ENCODE assay signal across 8 mouse cellular contexts in the genomic region with DNA sequence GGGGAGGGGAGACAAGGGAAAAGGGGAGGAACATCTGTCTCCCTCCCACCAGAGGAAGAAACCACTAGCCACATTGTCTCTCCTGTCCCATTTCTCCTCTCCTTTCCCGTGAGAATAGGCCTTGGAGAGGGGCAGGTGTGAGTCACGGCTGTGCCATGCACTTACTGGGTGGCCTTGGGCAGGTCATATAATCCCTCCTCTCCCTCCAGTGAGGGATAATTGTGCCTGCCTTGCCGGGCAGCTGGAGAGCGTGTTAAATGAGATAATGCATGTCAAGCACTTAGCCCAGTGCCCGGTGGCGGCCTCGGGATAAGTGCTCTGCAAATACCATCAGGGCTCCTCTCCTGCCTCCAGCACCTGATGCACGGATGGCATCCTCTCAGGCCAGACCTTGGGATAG.
DNase-seq lines count a peak whose midpoint lies in the region; ATAC-seq and TF ChIP-seq lines count a peak whose summit lies in the region.

No protein-coding gene starts in this region.

- no peaks in the 10 kb centered on the region for H3K27me3 ChIP-seq in heart, embryonic 15.5 days
- no peaks in the 10 kb centered on the region for H3K27me3 ChIP-seq in heart, adult 2 months (ENCODE audit: control insufficient read depth, insufficient read depth, low read length)
- no peaks in the 10 kb centered on the region for H3K27me3 ChIP-seq in embryonic facial prominence, embryonic 10.5 days (replicated peaks; ENCODE audit: low read depth, poor library complexity, severe bottlenecking)
- H3K27me3 ChIP-seq in hindbrain, embryonic 13.5 days, result no peaks in the 10 kb centered on the region
- H3K27me3 ChIP-seq in myocyte (ENCODE audit: control insufficient read depth, insufficient read depth, insufficient read length), result no peaks in the 10 kb centered on the region

- no peak overlapping the region for H3K4me2 ChIP-seq in heart, embryonic 15.5 days
- H3K4me2 ChIP-seq in hindbrain, embryonic 13.5 days, result peak overlapping the region; percentile 8; the same call in 1 of the 2 replicates
- H3K4me2 ChIP-seq in myocyte (ENCODE audit: low read depth), result no peak overlapping the region

- no peak for ATAC-seq in heart, embryonic 15.5 days (replicated peaks; ENCODE audit: insufficient number of reproducible peaks, insufficient read depth, low FRiP score, low read depth)
- ATAC-seq in hindbrain, embryonic 13.5 days (ENCODE audit: low FRiP score), result no peak
- no peak for ATAC-seq in megakaryocyte-erythroid progenitor cell, adult 5-6 weeks (replicated peaks; ENCODE audit: low FRiP score, low TSS enrichment, poor library complexity, severe bottlenecking)

- H3K4me3 ChIP-seq in heart, embryonic 15.5 days, result no peak overlapping the region
- no peak overlapping the region for H3K4me3 ChIP-seq in heart, adult 2 months
- H3K4me3 ChIP-seq in embryonic facial prominence, embryonic 10.5 days, result peak overlapping the region; percentile 31; the same call in 1 of the 2 replicates
- H3K4me3 ChIP-seq in hindbrain, embryonic 13.5 days, result no peak overlapping the region
- no peak overlapping the region for H3K4me3 ChIP-seq in myocyte

- no peak overlapping the region for H3ac ChIP-seq in myocyte (ENCODE audit: control insufficient read depth, insufficient read length)

- 17% methylated on average over 8 of the region's 8 CpGs for WGBS in heart, embryonic 15.5 days
- 38% methylated on average over 8 of the region's 8 CpGs for WGBS in heart, adult 2 months
- 22% methylated on average over 8 of the region's 8 CpGs for WGBS in embryonic facial prominence, embryonic 10.5 days
- WGBS in hindbrain, embryonic 13.5 days, result 12% methylated on average over 8 of the region's 8 CpGs

- H3K4me1 ChIP-seq in heart, embryonic 15.5 days (replicated peaks), result peaks cover 64% of the 10 kb centered on the region
- H3K4me1 ChIP-seq in heart, adult 2 months (ENCODE audit: control insufficient read depth, insufficient read depth, low read length), result peaks cover 13% of the 10 kb centered on the region
- peaks cover 88% of the 10 kb centered on the region for H3K4me1 ChIP-seq in embryonic facial prominence, embryonic 10.5 days
- H3K4me1 ChIP-seq in hindbrain, embryonic 13.5 days (replicated peaks), result peaks cover 88% of the 10 kb centered on the region

- no peak for DNase-seq in heart, adult 2 months
- peak; percentile 40 for DNase-seq in embryonic facial prominence, embryonic 10.5 days (ENCODE audit: low spot score)
- DNase-seq in right cerebral cortex, adult 18-20 months, result no peak
- no peak for DNase-seq in spleen, adult 18-20 months

- no peaks in the 10 kb centered on the region; the same call in 1 of the 2 replicates for H3K79me2 ChIP-seq in heart, adult 2 months (replicated peaks; ENCODE audit: control insufficient read depth, insufficient read depth, low read length)
- H3K79me2 ChIP-seq in myocyte (ENCODE audit: control insufficient read depth, insufficient read depth), result peaks cover 22% of the 10 kb centered on the region

- peak overlapping the region; percentile 48; the same call in 1 of the 2 replicates for H3K27ac ChIP-seq in heart, embryonic 15.5 days
- H3K27ac ChIP-seq in heart, adult 2 months, result no peak overlapping the region
- peak overlapping the region; percentile 80 for H3K27ac ChIP-seq in embryonic facial prominence, embryonic 10.5 days (replicated peaks)
- H3K27ac ChIP-seq in hindbrain, embryonic 13.5 days, result peak overlapping the region; percentile 85

- no peak for TF ChIP-seq POLR2A in heart, adult 2 months (IDR thresholded peaks at IDR 0.05; ENCODE audit: insufficient read depth, low read depth, low read length)
- TF ChIP-seq POLR2A in myocyte (IDR thresholded peaks at IDR 0.05; ENCODE audit: insufficient read length, low read depth), result no peak

- no peak overlapping the region for H3K9ac ChIP-seq in heart, embryonic 15.5 days
- H3K9ac ChIP-seq in heart, adult 2 months (ENCODE audit: low read depth, low read length), result no peak overlapping the region
- H3K9ac ChIP-seq in hindbrain, embryonic 13.5 days, result peak overlapping the region; percentile 63

- no peak for TF ChIP-seq EP300 in heart, adult 2 months (IDR thresholded peaks at IDR 0.05; ENCODE audit: insufficient read depth, low read depth, low read length)

- no peak for TF ChIP-seq CTCF in heart, adult 2 months (IDR thresholded peaks at IDR 0.05)

- H3K36me3 ChIP-seq in heart, embryonic 15.5 days, result peaks cover 3% of the 10 kb centered on the region; the same call in 1 of the 2 replicates
- no peaks in the 10 kb centered on the region for H3K36me3 ChIP-seq in heart, adult 2 months (ENCODE audit: control insufficient read depth, insufficient read depth, low read length)
- H3K36me3 ChIP-seq in embryonic facial prominence, embryonic 10.5 days (replicated peaks), result peaks cover 49% of the 10 kb centered on the region
- H3K36me3 ChIP-seq in hindbrain, embryonic 13.5 days, result peaks cover 4% of the 10 kb centered on the region; the same call in 1 of the 2 replicates
- H3K36me3 ChIP-seq in myocyte (ENCODE audit: control insufficient read depth, insufficient read depth), result peaks cover 5% of the 10 kb centered on the region

- no peaks in the 10 kb centered on the region for H3K9me3 ChIP-seq in heart, embryonic 15.5 days (replicated peaks)
- no peaks in the 10 kb centered on the region for H3K9me3 ChIP-seq in embryonic facial prominence, embryonic 10.5 days
- no peaks in the 10 kb centered on the region for H3K9me3 ChIP-seq in hindbrain, embryonic 13.5 days

- intact Hi-C loops in heart, adult 2 months (cut with DNase I), result no loop called here

TF ChIP-seq in myocyte, 11 proteins besides CTCF, POLR2A, EP300 and RAD21:
- TF ChIP-seq REST (IDR thresholded peaks at IDR 0.05; ENCODE audit: insufficient read depth, insufficient read length) (no peak), MYOG (IDR thresholded peaks at IDR 0.05; ENCODE audit: control insufficient read depth in 1 of 3, insufficient read depth in 1 of 3, insufficient read length in 2 of 3, low read depth in 2 of 3) (peak in 1 of 3 experiments; percentile 26), MYOD1 (IDR thresholded peaks at IDR 0.05; ENCODE audit: control insufficient read depth in 1 of 3, insufficient read length in 2 of 3, low read depth in 2 of 3) (peak in 2 of 3 experiments; percentile 25 to 49)
TF ChIP-seq in myocyte: peak in this region for 2.
